28 mouse cellular contexts compared by ENCODE assay signal in genomic region chrX:159928834-159929233, GRCm38 (mm10). TPM values are rescaled to one million over a fixed set of nuclear protein-coding genes. Genes with fewer than 3 reads are reported as not detected.
DNase-seq lines count a peak whose midpoint lies in the region; ATAC-seq lines count a peak whose summit lies in the region.
"Had no signal": no experiment of that assay in that cellular context is flagged by ENCODE, and none has a peak within 500 bp of the region (broad histone marks: within the 10 kb centered on the region; RNA-seq: fewer than 3 reads in every experiment).

No protein-coding gene starts in this region.

- ATAC-seq in heart, embryonic 12.5 days (ENCODE audit: insufficient number of reproducible peaks, low FRiP score) = no peak
- ATAC-seq in heart, embryonic 15.5 days (replicated peaks; ENCODE audit: insufficient number of reproducible peaks, insufficient read depth, low FRiP score, low read depth) = no peak
- ATAC-seq: forebrain, embryonic 13.5 days; forebrain, embryonic 16.5 days; hindbrain, embryonic 16.5 days; intestine, embryonic 15.5 days; Patski had no signal

- no peaks in the 10 kb centered on the region for H3K27me3 ChIP-seq in heart, embryonic 12.5 days (replicated peaks)
- no peaks in the 10 kb centered on the region for H3K27me3 ChIP-seq in heart, embryonic 15.5 days
- H3K27me3 ChIP-seq: CH12.LX; intestine, embryonic 15.5 days had no signal

- peak overlapping the region; percentile 83 for H3K27ac ChIP-seq in heart, embryonic 12.5 days (ENCODE audit: poor library complexity, severe bottlenecking)
- peak overlapping the region; percentile 86 for H3K27ac ChIP-seq in heart, embryonic 15.5 days
- H3K27ac ChIP-seq: forebrain, embryonic 10.5 days; forebrain, embryonic 13.5 days; hindbrain, embryonic 10.5 days; hindbrain, embryonic 13.5 days; intestine, embryonic 15.5 days; kidney, embryonic 15.5 days had no signal

- intact Hi-C loops in heart, postnatal 36 days (cut with DNase I) = no loop called here

- no peaks in the 10 kb centered on the region for H3K36me3 ChIP-seq in heart, embryonic 12.5 days
- no peaks in the 10 kb centered on the region for H3K36me3 ChIP-seq in heart, embryonic 15.5 days
- H3K36me3 ChIP-seq: forebrain, embryonic 10.5 days; hindbrain, embryonic 10.5 days; hindbrain, embryonic 13.5 days; intestine, embryonic 15.5 days; kidney, embryonic 15.5 days had no signal

- 0 out of 2 replicates have a peak, but pooled peaks cover 8% of the 10 kb centered on the region for H3K4me1 ChIP-seq in heart, embryonic 12.5 days (replicated peaks)
- H3K4me1 ChIP-seq in heart, embryonic 15.5 days (replicated peaks) = 0 out of 2 replicates have a peak, but pooled peaks cover 2% of the 10 kb centered on the region
- H3K4me1 ChIP-seq: forebrain, embryonic 10.5 days; forebrain, embryonic 13.5 days; hindbrain, embryonic 10.5 days; hindbrain, embryonic 13.5 days; intestine, embryonic 15.5 days; kidney, embryonic 15.5 days had no signal

- WGBS in heart, embryonic 12.5 days = 36% methylated on average over 3 of the region's 3 CpGs
- WGBS in heart, embryonic 15.5 days = 35% methylated on average over 3 of the region's 3 CpGs

- H3K4me2 ChIP-seq in heart, embryonic 12.5 days = no peak overlapping the region
- no peak overlapping the region for H3K4me2 ChIP-seq in heart, embryonic 15.5 days
- H3K4me2 ChIP-seq: forebrain, embryonic 13.5 days; hindbrain, embryonic 13.5 days; intestine, embryonic 15.5 days; kidney, embryonic 15.5 days had no signal

- no peak overlapping the region for H3K4me3 ChIP-seq in heart, embryonic 12.5 days
- no peak overlapping the region for H3K4me3 ChIP-seq in heart, embryonic 15.5 days
- H3K4me3 ChIP-seq: forebrain, embryonic 10.5 days; forebrain, embryonic 13.5 days; hindbrain, embryonic 10.5 days; hindbrain, embryonic 13.5 days; intestine, embryonic 15.5 days; kidney, embryonic 15.5 days had no signal

- peak; percentile 88 for DNase-seq in heart, adult 11 months
- no peak for DNase-seq in heart, adult 9 months (ENCODE audit: low spot score in 2 of 2)
- DNase-seq in heart, postnatal 4 days = no peak
- DNase-seq in heart, postnatal 36 days = no peak
- DNase-seq in testis, postnatal 14 days (ENCODE audit: low spot score) = peak; percentile 3
- DNase-seq in testis, postnatal 10 days (ENCODE audit: low spot score) = no peak
- DNase-seq: adrenal gland, postnatal 10 days; adrenal gland, postnatal 36 days; B cell, adult 2 months; cerebellum, adult 18-20 months; cerebellum, adult 9-10 months; cerebellum, postnatal 14 days; gastrocnemius, postnatal 25 days; kidney, adult 11 months; kidney, adult 8-10 months had no signal

- no peaks in the 10 kb centered on the region for H3K9me3 ChIP-seq in heart, embryonic 12.5 days (replicated peaks)
- no peaks in the 10 kb centered on the region for H3K9me3 ChIP-seq in heart, embryonic 15.5 days (replicated peaks)
- H3K9me3 ChIP-seq: forebrain, embryonic 10.5 days; forebrain, embryonic 13.5 days; G1E; hindbrain, embryonic 10.5 days; hindbrain, embryonic 13.5 days; intestine, embryonic 15.5 days; kidney, embryonic 15.5 days had no signal

- no peak overlapping the region for H3K9ac ChIP-seq in heart, embryonic 12.5 days
- H3K9ac ChIP-seq in heart, embryonic 15.5 days = no peak overlapping the region
- H3K9ac ChIP-seq: forebrain, embryonic 13.5 days; hindbrain, embryonic 13.5 days; intestine, embryonic 15.5 days; kidney, embryonic 15.5 days had no signal

RNA-seq across cellular contexts. Expression of gene Map3k15, which starts 59.4 kb away (rescaled TPM):
- polyA plus RNA-seq in heart, embryonic 12.5 days (2016; fragmentation: Nextera tagmentation; extraction: Ambion mirVana) = 0.31 and 0.50 TPM in 2 replicates
- total RNA-seq in heart, postnatal 4 days (2021) = under 1 TPM; 0.56 to 0.69 TPM
- polyA plus RNA-seq in heart, embryonic 15.5 days (2015; fragmentation: Nextera tagmentation; extraction: Ambion mirVana) = 0.13 and 0.21 TPM in 2 replicates
- total RNA-seq in heart, postnatal 36 days (2021) = under 1 TPM; 0.51 to 0.58 TPM
- polyA plus RNA-seq: G1E had no signal

Comparison
In these comparisons a context has a peak if more than half of its experiments do, and no peak if none do; other contexts are left out.
1. DNase-seq: peak in heart, adult 11 months (single experiment) and testis, postnatal 14 days (single experiment); none in heart, adult 9 months (0 of 2), heart, postnatal 4 days (single experiment), heart, postnatal 36 days (0 of 2) and testis, postnatal 10 days (single experiment).